Mouse (Mus musculus): Measurements from ENCODE around the gene Cldn14. TPM values are rescaled to one million over a fixed set of nuclear protein-coding genes. Genes with fewer than 3 reads are reported as not detected.

Gene Cldn14
- polyA plus RNA-seq, 1 experiment = 0.42 TPM

- Histone ChIP-seq H3K4me1 (ENCODE audit: control insufficient read depth, insufficient read depth, low read length) (no peaks in the 10 kb centered on the region), H3K9me3 (replicated peaks; ENCODE audit: control insufficient read depth, insufficient read depth, low read length, poor library complexity, severe bottlenecking) (no peaks in the 10 kb centered on the region), H3K27ac (ENCODE audit: insufficient read depth, low read length) (no peak overlapping the region), H3K4me3 (ENCODE audit: low read depth, low read length) (peak overlapping the region; percentile 17), H3K27me3 (ENCODE audit: control insufficient read depth, insufficient read depth, low read length, poor library complexity, severe bottlenecking) (no peaks in the 10 kb centered on the region), H3K9ac (ENCODE audit: low read depth, poor library complexity, severe bottlenecking) (no peak overlapping the region), H3K36me3 (ENCODE audit: control insufficient read depth, insufficient read depth, low read length, poor library complexity, severe bottlenecking) (no peaks in the 10 kb centered on the region)
- TF ChIP-seq CTCF (IDR thresholded peaks at IDR 0.05; ENCODE audit: low read depth, low read length) = no peak
- no peak for TF ChIP-seq POLR2A (IDR thresholded peaks at IDR 0.05; ENCODE audit: insufficient read depth, low read length)
- no peak for TF ChIP-seq EP300 (IDR thresholded peaks at IDR 0.05; ENCODE audit: insufficient read depth, low read depth, low read length)
These were observed 74.0 kb downstream of the Cldn14 start for GRCm38 (mm10) chr16:93934588-93934987.

- H3K9ac ChIP-seq (ENCODE audit: low read depth, poor library complexity, severe bottlenecking) = no peak overlapping the region
- no peak overlapping the region for H3K27ac ChIP-seq (ENCODE audit: insufficient read depth, low read length)
These were observed 76.2 kb downstream of the Cldn14 start for GRCm38 (mm10) chr16:93932185-93933168.

GRCm38 (mm10) chr16:93929370-93930032 is 79.1 kb downstream of the Cldn14 start:
- no peak overlapping the region for H3K27ac ChIP-seq (ENCODE audit: insufficient read depth, low read length)
- no peak overlapping the region for H3K4me3 ChIP-seq (ENCODE audit: low read depth, low read length)
- no peaks in the 10 kb centered on the region for H3K4me1 ChIP-seq (ENCODE audit: control insufficient read depth, insufficient read depth, low read length)
- no peaks in the 10 kb centered on the region for H3K36me3 ChIP-seq (ENCODE audit: control insufficient read depth, insufficient read depth, low read length, poor library complexity, severe bottlenecking)
- no peaks in the 10 kb centered on the region for H3K9me3 ChIP-seq (replicated peaks; ENCODE audit: control insufficient read depth, insufficient read depth, low read length, poor library complexity, severe bottlenecking)
- TF ChIP-seq CTCF (IDR thresholded peaks at IDR 0.05; ENCODE audit: low read depth, low read length) = no peak
- no peak for TF ChIP-seq POLR2A (IDR thresholded peaks at IDR 0.05; ENCODE audit: insufficient read depth, low read length)
- no peak overlapping the region for H3K9ac ChIP-seq (ENCODE audit: low read depth, poor library complexity, severe bottlenecking)
- no peaks in the 10 kb centered on the region for H3K27me3 ChIP-seq (ENCODE audit: control insufficient read depth, insufficient read depth, low read length, poor library complexity, severe bottlenecking)

More at GRCm38 (mm10) chr16:93932185-93933168, 76.2 kb downstream of the Cldn14 start:
- Histone ChIP-seq H3K4me1 (ENCODE audit: control insufficient read depth, insufficient read depth, low read length) (no peaks in the 10 kb centered on the region), H3K36me3 (ENCODE audit: control insufficient read depth, insufficient read depth, low read length, poor library complexity, severe bottlenecking) (no peaks in the 10 kb centered on the region), H3K4me3 (ENCODE audit: low read depth, low read length) (no peak overlapping the region), H3K9me3 (replicated peaks; ENCODE audit: control insufficient read depth, insufficient read depth, low read length, poor library complexity, severe bottlenecking) (no peaks in the 10 kb centered on the region), H3K27me3 (ENCODE audit: control insufficient read depth, insufficient read depth, low read length, poor library complexity, severe bottlenecking) (no peaks in the 10 kb centered on the region)
- TF ChIP-seq POLR2A (IDR thresholded peaks at IDR 0.05; ENCODE audit: insufficient read depth, low read length) (no peak), EP300 (IDR thresholded peaks at IDR 0.05; ENCODE audit: insufficient read depth, low read depth, low read length) (no peak), CTCF (IDR thresholded peaks at IDR 0.05; ENCODE audit: low read depth, low read length) (no peak)

GRCm38 (mm10) chr16:93925684-93926247 is 82.9 kb downstream of the Cldn14 start:
- H3K4me1 ChIP-seq (ENCODE audit: control insufficient read depth, insufficient read depth, low read length) = no peaks in the 10 kb centered on the region
- no peaks in the 10 kb centered on the region for H3K9me3 ChIP-seq (replicated peaks; ENCODE audit: control insufficient read depth, insufficient read depth, low read length, poor library complexity, severe bottlenecking)
- no peaks in the 10 kb centered on the region for H3K36me3 ChIP-seq (ENCODE audit: control insufficient read depth, insufficient read depth, low read length, poor library complexity, severe bottlenecking)
- H3K27me3 ChIP-seq (ENCODE audit: control insufficient read depth, insufficient read depth, low read length, poor library complexity, severe bottlenecking) = no peaks in the 10 kb centered on the region
- no peak overlapping the region for H3K9ac ChIP-seq (ENCODE audit: low read depth, poor library complexity, severe bottlenecking)
- TF ChIP-seq CTCF (IDR thresholded peaks at IDR 0.05; ENCODE audit: low read depth, low read length) = no peak
- TF ChIP-seq EP300 (IDR thresholded peaks at IDR 0.05; ENCODE audit: insufficient read depth, low read depth, low read length) = no peak
- TF ChIP-seq POLR2A (IDR thresholded peaks at IDR 0.05; ENCODE audit: insufficient read depth, low read length) = no peak
- H3K4me3 ChIP-seq (ENCODE audit: low read depth, low read length) = no peak overlapping the region
- H3K27ac ChIP-seq (ENCODE audit: insufficient read depth, low read length) = no peak overlapping the region

- Histone ChIP-seq H3K4me1 (ENCODE audit: control insufficient read depth, insufficient read depth, low read length) (no peaks in the 10 kb centered on the region), H3K9me3 (replicated peaks; ENCODE audit: control insufficient read depth, insufficient read depth, low read length, poor library complexity, severe bottlenecking) (no peaks in the 10 kb centered on the region), H3K27me3 (ENCODE audit: control insufficient read depth, insufficient read depth, low read length, poor library complexity, severe bottlenecking) (no peaks in the 10 kb centered on the region), H3K4me3 (ENCODE audit: low read depth, low read length) (no peak overlapping the region), H3K27ac (ENCODE audit: insufficient read depth, low read length) (peak overlapping the region; percentile 21; the same call in 1 of the 2 replicates), H3K36me3 (ENCODE audit: control insufficient read depth, insufficient read depth, low read length, poor library complexity, severe bottlenecking) (no peaks in the 10 kb centered on the region), H3K9ac (ENCODE audit: low read depth, poor library complexity, severe bottlenecking) (no peak overlapping the region)
- TF ChIP-seq POLR2A (IDR thresholded peaks at IDR 0.05; ENCODE audit: insufficient read depth, low read length) (no peak), EP300 (IDR thresholded peaks at IDR 0.05; ENCODE audit: insufficient read depth, low read depth, low read length) (no peak), CTCF (IDR thresholded peaks at IDR 0.05; ENCODE audit: low read depth, low read length) (no peak)
These were observed 84.8 kb downstream of the Cldn14 start for GRCm38 (mm10) chr16:93923788-93924187.

All from ES-Bruce4 (cell line).